In genomic region chr14:22174757-22175156, GRCm38 (mm10) we compare ENCODE assay signal across 29 mouse cellular contexts.
DNase-seq lines count a peak whose midpoint lies in the region; ATAC-seq and TF ChIP-seq lines count a peak whose summit lies in the region.
"Had no signal": no experiment of that assay in that cellular context is flagged by ENCODE, and none has a peak within 500 bp of the region (broad histone marks: within the 10 kb centered on the region; RNA-seq: fewer than 3 reads in every experiment).

No protein-coding gene starts in this region.

- H3K4me1 ChIP-seq in hindbrain, postnatal 0 days (ENCODE audit: insufficient read depth, low read length): no peaks in the 10 kb centered on the region
- no peaks in the 10 kb centered on the region; the same call in none of the 2 replicates for H3K4me1 ChIP-seq in hindbrain, embryonic 16.5 days (ENCODE audit: control insufficient read depth, insufficient read depth, low read depth, low read length)
- no peaks in the 10 kb centered on the region for H3K4me1 ChIP-seq in lung, embryonic 14.5 days (ENCODE audit: insufficient read depth)
- H3K4me1 ChIP-seq: embryonic facial prominence, embryonic 15.5 days; heart, embryonic 12.5 days; liver, embryonic 13.5 days had no signal

- TF ChIP-seq CTCF in hindbrain, postnatal 0 days (IDR thresholded peaks at IDR 0.05; ENCODE audit: low read depth): 0 out of 2 replicates have a peak, but pooled peaks have one; percentile 6
- peak; percentile 40 for TF ChIP-seq CTCF in lung, embryonic 14.5 days (IDR thresholded peaks at IDR 0.05; ENCODE audit: low read depth)

- no peaks in the 10 kb centered on the region for H3K9me3 ChIP-seq in hindbrain, postnatal 0 days (ENCODE audit: low read length)
- no peaks in the 10 kb centered on the region for H3K9me3 ChIP-seq in hindbrain, embryonic 16.5 days (ENCODE audit: control insufficient read depth, low read length)
- H3K9me3 ChIP-seq in lung, embryonic 14.5 days (ENCODE audit: low read depth, low read length): no peaks in the 10 kb centered on the region
- H3K9me3 ChIP-seq: embryonic facial prominence, embryonic 10.5 days; embryonic facial prominence, embryonic 15.5 days; forebrain, embryonic 12.5 days; G1E; liver, embryonic 13.5 days; midbrain, embryonic 12.5 days; neural tube, embryonic 12.5 days had no signal

- ATAC-seq in hindbrain, postnatal 0 days: no peak
- no peak for ATAC-seq in hindbrain, embryonic 16.5 days
- no peak for ATAC-seq in lung, embryonic 14.5 days (ENCODE audit: insufficient read depth)

- no peak overlapping the region for H3K27ac ChIP-seq in hindbrain, postnatal 0 days
- no peak overlapping the region for H3K27ac ChIP-seq in hindbrain, embryonic 16.5 days (ENCODE audit: low read depth, low read length)
- H3K27ac ChIP-seq in lung, embryonic 14.5 days (ENCODE audit: low read depth): no peak overlapping the region
- H3K27ac ChIP-seq: embryonic facial prominence, embryonic 10.5 days; embryonic facial prominence, embryonic 15.5 days; forebrain, embryonic 12.5 days; heart, adult 2 months; hindbrain, embryonic 14.5 days; left cerebral cortex, adult 2 months; liver, embryonic 13.5 days; midbrain, embryonic 12.5 days; neural tube, embryonic 12.5 days had no signal

- 72% methylated on average over 9 of the region's 9 CpGs for WGBS in hindbrain, postnatal 0 days
- WGBS in hindbrain, embryonic 16.5 days: 63% methylated on average over 9 of the region's 9 CpGs
- 37% methylated on average over 9 of the region's 9 CpGs for WGBS in lung, embryonic 14.5 days

- no peak overlapping the region for H3K4me2 ChIP-seq in hindbrain, postnatal 0 days (ENCODE audit: low read depth, low read length)
- no peak overlapping the region for H3K4me2 ChIP-seq in hindbrain, embryonic 16.5 days (ENCODE audit: low read length)
- no peak overlapping the region for H3K4me2 ChIP-seq in lung, embryonic 14.5 days
- H3K4me2 ChIP-seq: embryonic facial prominence, embryonic 15.5 days; forebrain, embryonic 12.5 days; heart, embryonic 12.5 days; hindbrain, embryonic 14.5 days; liver, embryonic 13.5 days; midbrain, embryonic 12.5 days; neural tube, embryonic 12.5 days had no signal

- no peak overlapping the region for H3K4me3 ChIP-seq in hindbrain, postnatal 0 days (ENCODE audit: low read length)
- H3K4me3 ChIP-seq in hindbrain, embryonic 16.5 days (ENCODE audit: low read length): no peak overlapping the region
- H3K4me3 ChIP-seq in lung, embryonic 14.5 days (ENCODE audit: low read depth, low read length): no peak overlapping the region
- H3K4me3 ChIP-seq: embryonic facial prominence, embryonic 10.5 days; embryonic facial prominence, embryonic 15.5 days; forebrain, embryonic 12.5 days; heart, adult 2 months; heart, embryonic 12.5 days; left cerebral cortex, adult 2 months; liver, embryonic 13.5 days; midbrain, embryonic 12.5 days; myocyte; neural tube, embryonic 12.5 days had no signal

- H3K36me3 ChIP-seq in hindbrain, postnatal 0 days (ENCODE audit: insufficient read depth, low read length): no peaks in the 10 kb centered on the region
- no peaks in the 10 kb centered on the region for H3K36me3 ChIP-seq in hindbrain, embryonic 16.5 days (ENCODE audit: control insufficient read depth, insufficient read depth, low read length)
- no peaks in the 10 kb centered on the region for H3K36me3 ChIP-seq in lung, embryonic 14.5 days (ENCODE audit: insufficient read depth)
- H3K36me3 ChIP-seq: embryonic facial prominence, embryonic 10.5 days; embryonic facial prominence, embryonic 15.5 days; forebrain, embryonic 12.5 days; G1E; heart, embryonic 12.5 days; liver, embryonic 13.5 days; midbrain, embryonic 12.5 days; neural tube, embryonic 12.5 days had no signal

- H3K9ac ChIP-seq in hindbrain, postnatal 0 days (replicated peaks; ENCODE audit: low read length): no peak overlapping the region
- H3K9ac ChIP-seq in hindbrain, embryonic 16.5 days (ENCODE audit: low read depth, low read length): no peak overlapping the region
- no peak overlapping the region for H3K9ac ChIP-seq in lung, embryonic 14.5 days
- H3K9ac ChIP-seq: embryonic facial prominence, embryonic 15.5 days; forebrain, embryonic 12.5 days; heart, embryonic 12.5 days; hindbrain, embryonic 14.5 days; liver, embryonic 13.5 days; midbrain, embryonic 12.5 days; neural tube, embryonic 12.5 days had no signal

- no peaks in the 10 kb centered on the region for H3K27me3 ChIP-seq in hindbrain, postnatal 0 days (ENCODE audit: insufficient read depth, low read length)
- H3K27me3 ChIP-seq in hindbrain, embryonic 16.5 days (replicated peaks; ENCODE audit: control insufficient read depth, insufficient read depth, low read length): no peaks in the 10 kb centered on the region
- H3K27me3 ChIP-seq in lung, embryonic 14.5 days (ENCODE audit: insufficient read depth, low read length): no peaks in the 10 kb centered on the region
- H3K27me3 ChIP-seq: embryonic facial prominence, embryonic 15.5 days; heart, embryonic 12.5 days; liver, embryonic 13.5 days; midbrain, embryonic 12.5 days; neural tube, embryonic 12.5 days had no signal

- DNase-seq in hindbrain, postnatal 0 days (ENCODE audit: low spot score): no peak
- no peak for DNase-seq in lung, embryonic 14.5 days
- no peak for DNase-seq in lung, postnatal 10 days
- DNase-seq in embryo, embryonic 10.5 days (ENCODE audit: low spot score): peak; percentile 46
- peak; percentile 52 for DNase-seq in mesoderm, embryonic 11.5 days (ENCODE audit: low read depth, low spot score)
- no peak for DNase-seq in B cell, adult 2 months
- DNase-seq in thymus, postnatal 25 days: no peak
- DNase-seq: adrenal gland, adult 8-10 months; cerebellum, adult 8-10 months; cerebellum, postnatal 36 days; gastrocnemius, postnatal 25 days; heart, adult 2 months; kidney, adult 18-20 months; layer of hippocampus, adult 9-11 months; liver, embryonic 13.5 days; lung, adult 18-20 months; right cerebral cortex, adult 18-20 months; right cerebral cortex, postnatal 4 days had no signal

Comparison
In these comparisons a context has a peak if more than half of its experiments do, and no peak if none do; other contexts are left out.
1. DNase-seq: peak in embryo, embryonic 10.5 days (single experiment) and mesoderm, embryonic 11.5 days (single experiment); none in hindbrain, postnatal 0 days (single experiment), lung, embryonic 14.5 days (single experiment), lung, postnatal 10 days (single experiment), B cell, adult 2 months (0 of 2) and thymus, postnatal 25 days (single experiment).